Mouse (Mus musculus) bone marrow, adult 2 months (tissue): ENCODE data around the gene Gm13889.

ENCODE experiments used
- CTCF ChIP-seq: fragments of 200-500 bp; IDR thresholded peaks from 2 replicates; pipeline ENCODE4 v1.5.1; 2011; ENCODE audit warnings: low read length, control low read depth; ENCODE audit not compliant: control insufficient read depth, insufficient read depth
- POLR2A ChIP-seq: fragments of 200-500 bp; IDR thresholded peaks from 2 replicates; pipeline ENCODE4 v1.6.1; 2011; ENCODE audit warnings: low read depth, mild to moderate bottlenecking, control low read depth, low read length, borderline replicate concordance; ENCODE audit not compliant: control insufficient read depth

DNA sequence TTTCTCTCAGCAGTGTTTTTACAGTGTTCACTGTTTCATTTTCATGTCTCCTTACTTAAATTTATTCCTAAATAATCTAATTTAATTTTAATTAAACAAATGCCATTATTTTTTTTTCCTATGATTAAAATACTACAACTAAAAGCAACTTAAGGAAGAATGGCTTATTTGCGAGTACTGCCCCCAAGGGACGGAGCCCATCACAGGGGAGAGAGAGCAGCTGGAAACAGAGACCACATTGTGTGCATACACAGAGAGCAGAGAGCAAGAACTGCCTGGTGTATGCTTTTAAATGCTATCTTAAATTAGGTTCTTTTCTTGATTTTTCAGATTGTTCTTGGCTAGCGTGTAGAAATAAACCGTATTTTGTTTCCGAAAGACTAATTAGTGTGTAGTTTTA lies 10.0 kb downstream of the Gm13889 start:
- TF ChIP-seq CTCF, result no peak
- TF ChIP-seq POLR2A, result no peak
